Mouse (Mus musculus) cerebellum, postnatal 14 days (tissue): ENCODE results near the gene Snap47.

ENCODE experiments used
- DNase-seq, 2 experiments: peaks; one replicate each; pipeline ENCODE4 v3.0.0; 2021; ENCODE audit warnings: mixed read lengths in 2 of 2

Snap47 gene

GRCm38 (mm10) chr11:59366633-59367032, 84.4 kb downstream of the Snap47 start:
- DNase-seq: peak in 1 of 2 experiments; percentile 22

GRCm38 (mm10) chr11:59366031-59366430, 85.0 kb downstream of the Snap47 start:
- no peak for DNase-seq

- no peak for DNase-seq
Measured at GRCm38 (mm10) chr11:59364417-59364816, 86.6 kb downstream of the Snap47 start.

- DNase-seq: no peak
Measured at GRCm38 (mm10) chr11:59364007-59364406, 87.0 kb downstream of the Snap47 start.

- no peak for DNase-seq
Measured at GRCm38 (mm10) chr11:59361291-59361690, 89.7 kb downstream of the Snap47 start.
